Mouse (Mus musculus) intestine, postnatal 0 days (tissue): ENCODE measurements around the gene Tyrp1. TPM values are rescaled to one million over a fixed set of nuclear protein-coding genes. Genes with fewer than 3 reads are reported as not detected.

Experiments
- ATAC-seq: fragments of 200-750 bp; cut with Nextera tagmentation; 2 replicates; pipeline ENCODE4 v1.8.0; 2017; ENCODE audit warnings: mild to moderate bottlenecking, moderate TSS enrichment, moderate library complexity
- H3K27ac ChIP-seq: fragments of 300-500 bp; sonication (generic); 2 replicates; pipeline ENCODE4 v1.5.1; 2014; ENCODE audit warnings: mild to moderate bottlenecking, low read depth, low read length, moderate library complexity
- H3K27me3 ChIP-seq: fragments of 300-500 bp; sonication (generic); replicated peaks from 2 replicates; pipeline ENCODE4 v1.6.1; 2014; ENCODE audit warnings: low read length, mixed read lengths; ENCODE audit not compliant: control insufficient read depth, insufficient read depth
- H3K36me3 ChIP-seq: fragments of 300-500 bp; sonication (generic); 2 replicates; pipeline ENCODE4 v1.6.1; 2014; ENCODE audit warnings: mild to moderate bottlenecking, moderate library complexity; ENCODE audit not compliant: control insufficient read depth, insufficient read depth
- H3K4me1 ChIP-seq: fragments of 300-500 bp; sonication (generic); replicated peaks from 2 replicates; pipeline ENCODE4 v1.6.1; 2014; ENCODE audit warnings: antibody characterized with exemption, low read length, mixed read lengths; ENCODE audit not compliant: control insufficient read depth, insufficient read depth
- H3K4me2 ChIP-seq: fragments of 300-500 bp; sonication (generic); replicated peaks from 2 replicates; pipeline ENCODE4 v1.6.1; 2014; ENCODE audit warnings: low read depth, mild to moderate bottlenecking, moderate library complexity
- H3K4me3 ChIP-seq: fragments of 300-500 bp; sonication (generic); 2 replicates; pipeline ENCODE4 v1.5.1; 2014; ENCODE audit warnings: low read depth, low read length
- H3K9ac ChIP-seq: fragments of 300-500 bp; sonication (generic); 2 replicates; pipeline ENCODE4 v1.6.1; 2014; ENCODE audit warnings: mild to moderate bottlenecking, low read depth, low read length
- H3K9me3 ChIP-seq: fragments of 300-500 bp; sonication (generic); 2 replicates; pipeline ENCODE4 v1.6.1; 2016; ENCODE audit warnings: mixed run types; ENCODE audit not compliant: control insufficient read depth
- CTCF ChIP-seq: sonication (generic); IDR thresholded peaks from 2 replicates; pipeline ENCODE4 v1.5.1; 2016; ENCODE audit warnings: low read depth, mild to moderate bottlenecking, control low read depth, antibody characterized with exemption, moderate library complexity
- WGBS: fragments of 180-500 bp; shearing (Covaris S2); extraction: QIAGEN DNeasy Blood & Tissue Kit; methylation state at CpG from one replicate; pipeline ENCODE4 v1.1.7; 2014; 5-methylcytosine and 5-hydroxymethylcytosine counted together
- polyA plus RNA-seq: library from polyadenylated mRNA; unstranded; fragments of >200 nt; fragmentation: Nextera tagmentation; extraction: Ambion mirVana; gene quantifications from 2 replicates; pipeline ENCODE4 v1.2.1, GENCODE M21; 2015

Tyrp1 gene
- polyA plus RNA-seq, 1 experiment from 2014 or later, result not detected

- Histone ChIP-seq H3K27me3 (no peaks in the 10 kb centered on the region), H3K36me3 (no peaks in the 10 kb centered on the region), H3K9ac (no peak overlapping the region), H3K4me2 (no peak overlapping the region), H3K9me3 (no peaks in the 10 kb centered on the region), H3K27ac (no peak overlapping the region), H3K4me1 (no peaks in the 10 kb centered on the region), H3K4me3 (no peak overlapping the region)
- TF ChIP-seq CTCF, result no peak
- WGBS, result 33% methylated on average over 1 of the region's 1 CpGs
- ATAC-seq, result peak; percentile 91
These were observed 48.2 kb downstream of the Tyrp1 start for GRCm38 (mm10) chr4:80881996-80882599.

GRCm38 (mm10) chr4:80886631-80887030, 52.7 kb downstream of the Tyrp1 start:
- Histone ChIP-seq H3K4me1 (no peaks in the 10 kb centered on the region), H3K36me3 (no peaks in the 10 kb centered on the region), H3K9ac (no peak overlapping the region), H3K4me3 (no peak overlapping the region), H3K27ac (no peak overlapping the region), H3K4me2 (no peak overlapping the region), H3K27me3 (no peaks in the 10 kb centered on the region), H3K9me3 (no peaks in the 10 kb centered on the region)
- TF ChIP-seq CTCF, result no peak
- 74% methylated on average over 4 of the region's 4 CpGs for WGBS
- ATAC-seq, result no peak

- Histone ChIP-seq H3K36me3 (no peaks in the 10 kb centered on the region), H3K9me3 (no peaks in the 10 kb centered on the region), H3K4me1 (no peaks in the 10 kb centered on the region), H3K27ac (no peak overlapping the region), H3K4me3 (no peak overlapping the region), H3K4me2 (no peak overlapping the region), H3K9ac (no peak overlapping the region), H3K27me3 (no peaks in the 10 kb centered on the region)
- TF ChIP-seq CTCF, result no peak
- peak; percentile 68 for ATAC-seq
- WGBS, result 80% methylated on average over 6 of the region's 6 CpGs
These were observed 57.1 kb downstream of the Tyrp1 start for GRCm38 (mm10) chr4:80891004-80891403.

- WGBS, result 38% methylated on average over 4 of the region's 4 CpGs
- peak; percentile 66 for ATAC-seq
- H3K9me3 ChIP-seq, result no peaks in the 10 kb centered on the region
- H3K9ac ChIP-seq, result no peak overlapping the region
- no peak for TF ChIP-seq CTCF
- no peaks in the 10 kb centered on the region for H3K4me1 ChIP-seq
- no peak overlapping the region for H3K4me2 ChIP-seq
- H3K4me3 ChIP-seq, result no peak overlapping the region
- no peak overlapping the region for H3K27ac ChIP-seq
- H3K36me3 ChIP-seq, result no peaks in the 10 kb centered on the region
- H3K27me3 ChIP-seq, result no peaks in the 10 kb centered on the region
These were observed 61.5 kb downstream of the Tyrp1 start for GRCm38 (mm10) chr4:80895278-80895894.

Other genes starting within 250 kb of the Tyrp1 start
- gene Lurap1l, start 76.5 kb downstream of the Tyrp1 start, polyA plus RNA-seq, result 21.9 and 23.1 TPM in 2 replicates